Mouse (Mus musculus): ENCODE data around the gene Col24a1.

Gene Col24a1

GRCm38 (mm10) chr3:145292337-145293134 lies at the start of gene Col24a1:
TSS of gene Col24a1 (plus strand) at chr3:145292472.
- no peak for DNase-seq (ENCODE audit: low spot score)

GRCm38 (mm10) chr3:145248040-145248439 lies 44.2 kb upstream of the Col24a1 start:
- DNase-seq (ENCODE audit: low spot score) = no peak

- no peak for DNase-seq (ENCODE audit: low spot score)
Measured at GRCm38 (mm10) chr3:145253066-145253465, 39.2 kb upstream of the Col24a1 start.

GRCm38 (mm10) chr3:145254764-145255396 lies 37.4 kb upstream of the Col24a1 start:
- DNase-seq (ENCODE audit: low spot score) = no peak

- DNase-seq (ENCODE audit: low spot score) = no peak
Measured at GRCm38 (mm10) chr3:145256647-145257046, 35.6 kb upstream of the Col24a1 start.

GRCm38 (mm10) chr3:145259678-145260077 lies 32.6 kb upstream of the Col24a1 start:
- no peak for DNase-seq (ENCODE audit: low spot score)

GRCm38 (mm10) chr3:145263131-145263530 lies 29.1 kb upstream of the Col24a1 start:
- DNase-seq (ENCODE audit: low spot score) = no peak

GRCm38 (mm10) chr3:145268066-145268465 lies 24.2 kb upstream of the Col24a1 start:
- DNase-seq (ENCODE audit: low spot score) = no peak

GRCm38 (mm10) chr3:145274191-145274590 lies 18.1 kb upstream of the Col24a1 start:
- DNase-seq (ENCODE audit: low spot score) = no peak

GRCm38 (mm10) chr3:145293207-145293606 lies 935 bp downstream of the Col24a1 start:
- DNase-seq (ENCODE audit: low spot score) = no peak

GRCm38 (mm10) chr3:145293623-145294307 lies 1.5 kb downstream of the Col24a1 start:
- DNase-seq (ENCODE audit: low spot score) = no peak

GRCm38 (mm10) chr3:145299980-145300591 lies 7.8 kb downstream of the Col24a1 start:
- no peak for DNase-seq (ENCODE audit: low spot score)

GRCm38 (mm10) chr3:145305311-145305710 lies 13.0 kb downstream of the Col24a1 start:
- no peak for DNase-seq (ENCODE audit: low spot score)

GRCm38 (mm10) chr3:145307209-145307608 lies 14.9 kb downstream of the Col24a1 start:
- DNase-seq (ENCODE audit: low spot score) = no peak

GRCm38 (mm10) chr3:145320587-145321274 lies 28.5 kb downstream of the Col24a1 start:
- no peak for DNase-seq (ENCODE audit: low spot score)

- DNase-seq (ENCODE audit: low spot score) = no peak
Measured at GRCm38 (mm10) chr3:145325402-145325801, 33.1 kb downstream of the Col24a1 start.

- no peak for DNase-seq (ENCODE audit: low spot score)
Measured at GRCm38 (mm10) chr3:145331642-145332041, 39.4 kb downstream of the Col24a1 start.

GRCm38 (mm10) chr3:145334046-145334445 lies 41.8 kb downstream of the Col24a1 start:
- no peak for DNase-seq (ENCODE audit: low spot score)

GRCm38 (mm10) chr3:145337161-145337560 lies 44.9 kb downstream of the Col24a1 start:
- DNase-seq (ENCODE audit: low spot score) = no peak

- DNase-seq (ENCODE audit: low spot score) = no peak
Measured at GRCm38 (mm10) chr3:145339851-145340499, 47.7 kb downstream of the Col24a1 start.

GRCm38 (mm10) chr3:145348690-145349089 lies 56.4 kb downstream of the Col24a1 start:
- DNase-seq (ENCODE audit: low spot score) = no peak

Measured in spleen, adult 12 weeks (tissue).